Mouse (Mus musculus) megakaryocyte, embryonic 14.5 days (primary cell): ENCODE measurements at regions not wholly inside any gene's neighbourhood (a gene's known extent, or its start where the extent isn't known, plus 50 kb on each side); places are given as distances from the start of the nearest gene placed in this dataset.

Experiments used
- FLI1 ChIP-seq: IDR thresholded peaks from 2 replicates; pipeline ENCODE4 v1.6.1; 2012; ENCODE audit warnings: low read length, inconsistent platforms, mixed read lengths
- GATA1 ChIP-seq: IDR thresholded peaks from 3 replicates; pipeline ENCODE4 v1.6.1; 2012; ENCODE audit warnings: mixed read lengths, low read length, inconsistent platforms, borderline replicate concordance

DNA sequence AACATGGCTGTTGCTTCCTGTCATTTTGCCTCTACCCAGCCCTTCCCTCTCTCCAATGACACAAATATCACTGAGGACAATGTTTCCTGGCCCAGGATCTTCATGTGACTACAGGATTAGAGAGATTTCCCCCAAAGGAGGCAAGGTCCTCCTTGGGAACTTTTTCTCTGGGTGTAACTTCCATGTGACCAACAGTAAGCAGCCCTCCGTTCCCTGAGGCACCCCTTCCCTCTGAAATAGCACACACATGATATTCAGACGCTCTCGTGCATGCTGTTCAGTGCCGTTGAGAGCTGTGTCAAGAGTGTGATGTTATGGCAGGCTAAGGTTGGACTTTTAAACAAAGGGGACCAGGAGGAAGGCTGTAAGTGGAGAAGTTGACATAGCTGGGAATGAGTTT is 169.2 kb upstream of the Otx2 start:
- TF ChIP-seq GATA1 (no peak), FLI1 (no peak)
